Mouse (Mus musculus): ENCODE data around the gene Slc12a7. TPM values are rescaled to one million over a fixed set of nuclear protein-coding genes. Genes with fewer than 3 reads are reported as not detected.

Gene Slc12a7
- total RNA-seq, 2 experiments from 2014 or later = 6.0 to 7.3 TPM

- intact Hi-C loops (cut with DNase I) = loop anchor here (5.0 kb wide), 1 partner anchor 68 kb away; no protein-coding TSS in a partner anchor
- no peak for DNase-seq (ENCODE audit: extremely low spot score in 1 of 2, low spot score in 2 of 2)
Measured at GRCm38 (mm10) chr13:73839740-73840139, 106.8 kb downstream of the Slc12a7 start.

- intact Hi-C loops (cut with DNase I) = no loop called here
- no peak for DNase-seq (ENCODE audit: extremely low spot score in 1 of 2, low spot score in 2 of 2)
Measured at GRCm38 (mm10) chr13:73842696-73843095, 109.8 kb downstream of the Slc12a7 start.

DNA sequence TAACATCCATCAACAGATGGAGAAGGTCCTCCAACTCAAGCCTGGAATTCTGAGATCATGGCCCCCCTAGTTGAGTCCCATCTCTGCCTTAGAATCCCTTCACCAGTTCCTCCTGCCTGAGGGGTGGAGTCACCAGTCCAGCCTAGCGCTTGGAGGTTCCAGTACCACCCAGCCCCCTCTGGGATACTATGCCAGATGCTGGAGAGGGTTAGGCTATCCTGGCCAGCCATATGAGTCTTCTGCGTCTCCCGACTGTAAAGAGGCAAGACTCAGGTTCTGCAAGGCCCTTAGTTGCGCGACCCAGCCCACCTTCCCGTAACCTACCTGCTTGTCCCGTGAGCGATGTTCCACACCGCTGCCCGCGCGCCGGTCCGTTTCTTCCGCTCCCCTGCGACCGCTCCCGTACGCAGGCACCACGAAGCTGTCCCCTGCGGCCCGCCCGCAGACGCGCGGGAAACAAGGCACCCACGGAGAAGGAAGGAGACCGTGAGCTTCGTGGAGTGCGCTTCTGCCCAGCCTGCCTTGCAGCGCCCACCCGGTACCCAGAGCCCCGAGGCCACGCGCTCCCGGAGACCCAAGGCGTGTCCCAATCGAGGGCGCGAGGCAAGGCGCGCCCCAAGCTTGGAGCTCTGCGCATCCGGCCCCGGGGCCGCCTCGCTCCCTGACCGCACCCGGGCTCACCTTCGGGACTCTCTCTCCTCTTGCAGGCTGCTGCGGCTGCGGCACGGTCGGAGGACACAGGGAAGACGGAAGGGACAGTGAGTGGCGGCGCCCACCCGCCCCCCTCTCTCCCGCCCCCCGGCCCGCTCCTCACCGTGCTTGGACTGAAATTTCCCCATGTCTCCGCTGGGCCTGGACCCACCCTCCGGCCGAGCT lies 113.9 kb downstream of the Slc12a7 start:
- intact Hi-C loops (cut with DNase I) = no loop called here
- DNase-seq (ENCODE audit: extremely low spot score in 1 of 2, low spot score in 2 of 2) = peak in 1 of 2 experiments; percentile 47

GRCm38 (mm10) chr13:73847465-73847836 lies 114.6 kb downstream of the Slc12a7 start, which contains the start of gene Nkd2:
Gene Nkd2, minus strand, starts transcription at chr13:73847631.
- peak; percentile 53 to 89 for DNase-seq (ENCODE audit: extremely low spot score in 1 of 2, low spot score in 2 of 2)
- intact Hi-C loops (cut with DNase I) = no loop called here

Other genes with a start within 250 kb of the Slc12a7 start
- under 1 TPM; 0.21 to 0.32 TPM for gene Slc6a3, start 196.3 kb upstream of the Slc12a7 start, total RNA-seq (2021)
- gene Clptm1l, start 129.1 kb upstream of the Slc12a7 start, total RNA-seq (2021) = 100 to 1,000 TPM; 123 to 124 TPM
- gene Tert, start 106.2 kb upstream of the Slc12a7 start, total RNA-seq (2021) = 1 to 10 TPM; 4.1 to 5.0 TPM
- not detected for gene Slc6a18, start 55.1 kb upstream of the Slc12a7 start, total RNA-seq (2021)
- gene Slc6a19, start 28.2 kb upstream of the Slc12a7 start, total RNA-seq (2021) = not detected
- gene Nkd2, start 114.5 kb downstream of the Slc12a7 start, total RNA-seq (2021) = 1 to 10 TPM; 6.5 to 6.6 TPM
- 1 to 10 TPM; 1.6 to 2.0 TPM for gene Trip13, start 204.7 kb downstream of the Slc12a7 start, total RNA-seq (2021)
- 10 to 100 TPM; 84.8 to 92.0 TPM for gene Brd9, start 204.7 kb downstream of the Slc12a7 start, total RNA-seq (2021)
- not detected for gene Zdhhc11, start 230.8 kb downstream of the Slc12a7 start, total RNA-seq (2021)

All from left cerebral cortex, postnatal 10 days (tissue).